Mouse (Mus musculus) embryonic fibroblast, embryonic 13.5 days (primary cell): ENCODE measurements around the gene Tmed9.

Source experiments
- CTCF ChIP-seq: IDR thresholded peaks from 2 replicates; pipeline ENCODE4 v1.5.1; 2011; ENCODE audit warnings: mild to moderate bottlenecking, control low read depth, low read length, moderate library complexity, borderline replicate concordance; ENCODE audit not compliant: insufficient read depth
- POLR2A ChIP-seq: IDR thresholded peaks from 2 replicates; pipeline ENCODE4 v1.6.1; 2011; ENCODE audit warnings: low read depth, mild to moderate bottlenecking, control low read depth, low read length, moderate library complexity

DNA sequence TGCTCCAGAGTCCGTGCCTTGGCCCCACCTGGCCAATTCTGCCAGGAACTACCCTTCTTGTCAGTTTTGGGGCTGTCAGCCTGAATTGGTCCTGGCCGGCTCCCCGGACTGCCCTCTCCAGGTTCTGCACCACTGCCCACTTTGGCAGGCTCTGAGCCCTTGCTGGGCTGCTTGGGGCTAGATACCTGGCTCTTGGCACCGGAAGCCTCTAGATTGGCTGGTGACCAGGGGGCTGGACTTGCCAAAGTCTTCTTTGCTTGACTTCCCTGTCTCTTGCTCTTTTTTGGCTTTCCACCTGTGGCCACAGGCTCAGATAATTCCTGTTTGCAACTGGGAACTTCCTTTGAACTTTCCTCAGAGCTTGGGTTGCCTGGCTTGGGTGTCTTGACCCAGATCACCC is 30.6 kb upstream of the Tmed9 start:
- TF ChIP-seq CTCF (no peak), POLR2A (no peak)
